Mouse (Mus musculus): ENCODE measurements at regions not wholly inside any gene's neighbourhood (a gene's known extent, or its start where the extent isn't known, plus 50 kb on each side); places are given as distances from the start of the nearest gene placed in this dataset.

DNA sequence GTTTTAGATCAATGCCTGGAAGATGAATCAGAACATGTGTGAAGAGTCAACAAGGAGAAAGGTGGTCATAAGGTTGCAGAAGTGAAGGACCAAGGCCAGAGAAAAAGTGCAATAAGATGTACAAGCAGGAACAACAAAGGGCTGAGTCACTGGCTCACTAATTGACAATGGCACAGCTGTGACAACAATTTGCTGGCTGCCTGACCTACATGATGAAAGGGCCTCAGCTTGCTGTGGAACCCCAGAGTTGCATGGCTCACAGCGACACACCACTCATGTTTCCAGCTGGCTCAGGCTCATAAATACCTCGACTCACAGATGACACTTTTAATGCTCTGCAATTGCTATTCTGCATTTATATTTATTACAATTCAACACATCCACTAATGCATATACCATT lies 799.3 kb upstream of the Nr2f1 start:
- 48% methylated on average over 2 of the region's 2 CpGs for WGBS

GRCm38 (mm10) chr13:78992326-78992725 lies 792.8 kb upstream of the Nr2f1 start:
- no peak overlapping the region for H3K4me3 ChIP-seq
- no peaks in the 10 kb centered on the region for H3K36me3 ChIP-seq (ENCODE audit: control insufficient read depth, insufficient read depth, low read length)
- H3K9ac ChIP-seq (ENCODE audit: low read depth, low read length), result no peak overlapping the region
- DNase-seq, result no peak
- H3K27me3 ChIP-seq (ENCODE audit: control insufficient read depth, insufficient read depth, low read length), result no peaks in the 10 kb centered on the region
- no peak overlapping the region for H3K27ac ChIP-seq
- no peaks in the 10 kb centered on the region for H3K79me2 ChIP-seq (replicated peaks; ENCODE audit: control insufficient read depth, insufficient read depth, low read length)
- TF ChIP-seq POLR2A (IDR thresholded peaks at IDR 0.05; ENCODE audit: insufficient read depth, low read depth, low read length), result no peak
- TF ChIP-seq CTCF (IDR thresholded peaks at IDR 0.05), result no peak
- TF ChIP-seq EP300 (IDR thresholded peaks at IDR 0.05; ENCODE audit: insufficient read depth, low read depth, low read length), result no peak
- H3K4me1 ChIP-seq (ENCODE audit: control insufficient read depth, insufficient read depth, low read length), result no peaks in the 10 kb centered on the region
- intact Hi-C loops (cut with DNase I), result no loop called here
- WGBS, result 84% methylated on average over 3 of the region's 3 CpGs

More for the DNA sequence above, 799.3 kb upstream of the Nr2f1 start:
- Histone ChIP-seq H3K27me3 (ENCODE audit: control insufficient read depth, insufficient read depth, low read length) (no peaks in the 10 kb centered on the region), H3K36me3 (ENCODE audit: control insufficient read depth, insufficient read depth, low read length) (no peaks in the 10 kb centered on the region), H3K9ac (ENCODE audit: low read depth, low read length) (no peak overlapping the region), H3K27ac (no peak overlapping the region), H3K4me3 (no peak overlapping the region), H3K4me1 (ENCODE audit: control insufficient read depth, insufficient read depth, low read length) (no peaks in the 10 kb centered on the region), H3K79me2 (replicated peaks; ENCODE audit: control insufficient read depth, insufficient read depth, low read length) (no peaks in the 10 kb centered on the region)
- intact Hi-C loops (cut with DNase I), result no loop called here
- TF ChIP-seq CTCF (IDR thresholded peaks at IDR 0.05) (no peak), POLR2A (IDR thresholded peaks at IDR 0.05; ENCODE audit: insufficient read depth, low read depth, low read length) (no peak), EP300 (IDR thresholded peaks at IDR 0.05; ENCODE audit: insufficient read depth, low read depth, low read length) (no peak)
- DNase-seq, result no peak

GRCm38 (mm10) chr13:78985921-78986320 lies 786.4 kb upstream of the Nr2f1 start:
- no peak for DNase-seq
- intact Hi-C loops (cut with DNase I), result no loop called here

GRCm38 (mm10) chr13:78977224-78977780 lies 777.7 kb upstream of the Nr2f1 start:
- no peak overlapping the region for H3K4me3 ChIP-seq
- no peaks in the 10 kb centered on the region for H3K27me3 ChIP-seq (ENCODE audit: control insufficient read depth, insufficient read depth, low read length)
- no peak for DNase-seq
- TF ChIP-seq CTCF (IDR thresholded peaks at IDR 0.05) (no peak), EP300 (IDR thresholded peaks at IDR 0.05; ENCODE audit: insufficient read depth, low read depth, low read length) (no peak), POLR2A (IDR thresholded peaks at IDR 0.05; ENCODE audit: insufficient read depth, low read depth, low read length) (no peak)
- no peak overlapping the region for H3K27ac ChIP-seq
- no peaks in the 10 kb centered on the region for H3K79me2 ChIP-seq (replicated peaks; ENCODE audit: control insufficient read depth, insufficient read depth, low read length)
- H3K9ac ChIP-seq (ENCODE audit: low read depth, low read length), result no peak overlapping the region
- H3K36me3 ChIP-seq (ENCODE audit: control insufficient read depth, insufficient read depth, low read length), result no peaks in the 10 kb centered on the region
- H3K4me1 ChIP-seq (ENCODE audit: control insufficient read depth, insufficient read depth, low read length), result no peaks in the 10 kb centered on the region
- 35% methylated on average over 3 of the region's 3 CpGs for WGBS
- intact Hi-C loops (cut with DNase I), result no loop called here

More at GRCm38 (mm10) chr13:78985921-78986320, 786.4 kb upstream of the Nr2f1 start:
- WGBS, result 26% methylated on average over 3 of the region's 3 CpGs
- no peak overlapping the region for H3K27ac ChIP-seq
- TF ChIP-seq POLR2A (IDR thresholded peaks at IDR 0.05; ENCODE audit: insufficient read depth, low read depth, low read length) (no peak), CTCF (IDR thresholded peaks at IDR 0.05) (no peak), EP300 (IDR thresholded peaks at IDR 0.05; ENCODE audit: insufficient read depth, low read depth, low read length) (no peak)
- H3K4me1 ChIP-seq (ENCODE audit: control insufficient read depth, insufficient read depth, low read length), result no peaks in the 10 kb centered on the region
- no peak overlapping the region for H3K4me3 ChIP-seq
- H3K27me3 ChIP-seq (ENCODE audit: control insufficient read depth, insufficient read depth, low read length), result no peaks in the 10 kb centered on the region
- no peak overlapping the region for H3K9ac ChIP-seq (ENCODE audit: low read depth, low read length)
- H3K36me3 ChIP-seq (ENCODE audit: control insufficient read depth, insufficient read depth, low read length), result no peaks in the 10 kb centered on the region
- no peaks in the 10 kb centered on the region for H3K79me2 ChIP-seq (replicated peaks; ENCODE audit: control insufficient read depth, insufficient read depth, low read length)

- Histone ChIP-seq H3K27me3 (ENCODE audit: control insufficient read depth, insufficient read depth, low read length) (no peaks in the 10 kb centered on the region), H3K4me1 (ENCODE audit: control insufficient read depth, insufficient read depth, low read length) (no peaks in the 10 kb centered on the region), H3K4me3 (no peak overlapping the region), H3K9ac (ENCODE audit: low read depth, low read length) (no peak overlapping the region), H3K79me2 (replicated peaks; ENCODE audit: control insufficient read depth, insufficient read depth, low read length) (no peaks in the 10 kb centered on the region), H3K36me3 (ENCODE audit: control insufficient read depth, insufficient read depth, low read length) (no peaks in the 10 kb centered on the region), H3K27ac (no peak overlapping the region)
- 46% methylated on average over 5 of the region's 5 CpGs for WGBS
- DNase-seq, result peak in 1 of 2 experiments; percentile 4
- TF ChIP-seq EP300 (IDR thresholded peaks at IDR 0.05; ENCODE audit: insufficient read depth, low read depth, low read length) (no peak), CTCF (IDR thresholded peaks at IDR 0.05) (no peak), POLR2A (IDR thresholded peaks at IDR 0.05; ENCODE audit: insufficient read depth, low read depth, low read length) (no peak)
- intact Hi-C loops (cut with DNase I), result no loop called here
Measured at GRCm38 (mm10) chr13:78938351-78938741, 738.8 kb upstream of the Nr2f1 start.

GRCm38 (mm10) chr13:78937389-78938350 lies 738.1 kb upstream of the Nr2f1 start:
- no peak for DNase-seq
- 66% methylated on average over 7 of the region's 7 CpGs for WGBS

More at GRCm38 (mm10) chr13:78937389-78938350, 738.1 kb upstream of the Nr2f1 start:
- intact Hi-C loops (cut with DNase I), result no loop called here
- H3K79me2 ChIP-seq (replicated peaks; ENCODE audit: control insufficient read depth, insufficient read depth, low read length), result no peaks in the 10 kb centered on the region
- peak overlapping the region; percentile 33; the same call in 1 of the 2 replicates for H3K27ac ChIP-seq
- no peaks in the 10 kb centered on the region for H3K4me1 ChIP-seq (ENCODE audit: control insufficient read depth, insufficient read depth, low read length)
- no peaks in the 10 kb centered on the region for H3K27me3 ChIP-seq (ENCODE audit: control insufficient read depth, insufficient read depth, low read length)
- TF ChIP-seq CTCF (IDR thresholded peaks at IDR 0.05) (no peak), POLR2A (IDR thresholded peaks at IDR 0.05; ENCODE audit: insufficient read depth, low read depth, low read length) (no peak), EP300 (IDR thresholded peaks at IDR 0.05; ENCODE audit: insufficient read depth, low read depth, low read length) (no peak)
- H3K9ac ChIP-seq (ENCODE audit: low read depth, low read length), result no peak overlapping the region
- H3K36me3 ChIP-seq (ENCODE audit: control insufficient read depth, insufficient read depth, low read length), result no peaks in the 10 kb centered on the region
- no peak overlapping the region for H3K4me3 ChIP-seq

Data from heart, adult 2 months (tissue).